Mouse (Mus musculus) hindbrain, postnatal 0 days (tissue): ENCODE data around the gene Mgat1. TPM values are rescaled to one million over a fixed set of nuclear protein-coding genes. Genes with fewer than 3 reads are reported as not detected.
"Not testable (repeated sequence)": the region's sequence is repeated elsewhere in the genome, so short reads cannot be mapped to it uniquely, and the experiment has no call there.

Experiments used
- ATAC-seq: fragments of 200-750 bp; cut with Nextera tagmentation; 2 replicates; pipeline ENCODE4 v1.8.0; 2017; ENCODE audit warnings: mild to moderate bottlenecking, moderate TSS enrichment, moderate library complexity
- DNase-seq: peaks from one replicate; pipeline ENCODE4 v3.0.0-alpha.2; 2015; ENCODE audit warnings: low spot score
- H3K27ac ChIP-seq: fragments of 300-500 bp; sonication (generic); 2 replicates; pipeline ENCODE4 v1.5.1; 2014; ENCODE audit warnings: mild to moderate bottlenecking
- H3K27me3 ChIP-seq: fragments of 300-500 bp; sonication (generic); 2 replicates; pipeline ENCODE4 v1.6.1; 2014; ENCODE audit warnings: low read length, mixed read lengths; ENCODE audit not compliant: insufficient read depth
- H3K36me3 ChIP-seq: fragments of 300-500 bp; sonication (generic); 2 replicates; pipeline ENCODE4 v1.6.1; 2014; ENCODE audit warnings: low read length, mixed read lengths; ENCODE audit not compliant: insufficient read depth
- H3K4me1 ChIP-seq: fragments of 300-500 bp; sonication (generic); 2 replicates; pipeline ENCODE4 v1.6.1; 2014; ENCODE audit warnings: antibody characterized with exemption, low read length, mixed read lengths; ENCODE audit not compliant: insufficient read depth
- H3K4me2 ChIP-seq: fragments of 300-500 bp; sonication (generic); 2 replicates; pipeline ENCODE4 v1.6.1; 2014; ENCODE audit warnings: low read depth, mild to moderate bottlenecking, low read length, moderate library complexity, mixed read lengths
- H3K4me3 ChIP-seq: fragments of 300-500 bp; sonication (generic); 2 replicates; pipeline ENCODE4 v1.5.1; 2014; ENCODE audit warnings: low read length
- H3K9ac ChIP-seq: fragments of 300-500 bp; sonication (generic); replicated peaks from 2 replicates; pipeline ENCODE4 v1.6.1; 2014; ENCODE audit warnings: mild to moderate bottlenecking, low read length, moderate library complexity, mixed read lengths
- H3K9me3 ChIP-seq: fragments of 300-500 bp; sonication (generic); 2 replicates; pipeline ENCODE4 v1.6.1; 2016; ENCODE audit warnings: low read length, mixed read lengths
- CTCF ChIP-seq: IDR thresholded peaks from 2 replicates; pipeline ENCODE4 v1.5.1; 2016; ENCODE audit warnings: antibody characterized with exemption, control low read depth, low read depth
- WGBS: fragments of 180-500 bp; shearing (Covaris S2); extraction: QIAGEN DNeasy Blood & Tissue Kit; methylation state at CpG from one replicate; pipeline ENCODE4 v1.1.7; 2014; 5-methylcytosine and 5-hydroxymethylcytosine counted together
- polyA plus RNA-seq: library from polyadenylated mRNA; unstranded; fragments of >200 nt; fragmentation: Nextera tagmentation; extraction: Ambion mirVana; gene quantifications from 2 replicates; pipeline ENCODE4 v1.2.1, GENCODE M21; 2015
- total RNA-seq: library from RNA; depleted of rRNA; stranded (reverse); fragments of >200 nt; gene quantifications from 2 replicates; pipeline ENCODE4 v1.2.3, GENCODE M21; 2014; rRNA removed

Mgat1 gene
- total RNA-seq (87.4 and 109 TPM in 2 replicates), polyA plus RNA-seq (33.6 and 35.3 TPM in 2 replicates)

GRCm38 (mm10) chr11:49243727-49244594 is at the start of gene Mgat1:
Mgat1 (plus strand) TSS chr11:49244191.
- Histone ChIP-seq H3K9me3 (no peaks in the 10 kb centered on the region), H3K36me3 (no peaks in the 10 kb centered on the region), H3K9ac (peak within 1 kb of the TSS; percentile 66), H3K4me2 (peak within 1 kb of the TSS; percentile 75), H3K4me3 (peak within 1 kb of the TSS; percentile 67), H3K27me3 (no peaks in the 10 kb centered on the region), H3K27ac (peak within 1 kb of the TSS; percentile 90), H3K4me1 (peaks cover 13% of the 10 kb centered on the region; the same call in 1 of the 2 replicates)
- ATAC-seq (peak; percentile 98), DNase-seq (peak; percentile 97)
- TF ChIP-seq CTCF, result peak; percentile 33
- under 1% methylated on average over 58 of the region's 60 CpGs for WGBS

DNA sequence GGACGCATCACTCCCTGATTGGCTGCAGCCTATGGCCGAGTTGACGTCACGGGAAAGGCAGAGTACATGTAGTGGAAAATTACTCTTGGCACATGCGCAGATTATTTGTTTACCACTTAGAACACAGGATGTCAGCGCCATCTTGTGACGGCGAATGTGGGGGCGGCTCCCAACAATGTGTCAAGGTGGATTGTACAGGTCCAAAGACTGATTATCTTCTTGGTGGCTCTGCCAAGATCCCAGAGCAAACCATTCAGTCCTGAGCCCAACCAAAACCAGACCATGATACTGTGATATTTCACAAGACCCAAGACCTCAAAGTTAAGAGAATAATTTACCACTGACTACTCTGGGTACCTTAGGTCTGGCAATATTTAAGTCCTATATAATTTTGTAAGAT is 49.2 kb upstream of the Mgat1 start:
- not testable (repeated sequence) for DNase-seq, H3K27ac ChIP-seq, H3K9ac ChIP-seq, H3K4me1 ChIP-seq, ATAC-seq, H3K9me3 ChIP-seq, H3K4me2 ChIP-seq, H3K36me3 ChIP-seq, H3K4me3 ChIP-seq, H3K27me3 ChIP-seq
- WGBS, result 92% methylated on average over 9 of the region's 9 CpGs

GRCm38 (mm10) chr11:49195819-49196322 is 48.1 kb upstream of the Mgat1 start:
- no peak overlapping the region for H3K27ac ChIP-seq
- ATAC-seq (no peak), DNase-seq (no peak)
- H3K4me3 ChIP-seq, result no peak overlapping the region
- 92% methylated on average over 7 of the region's 7 CpGs for WGBS
- H3K9ac ChIP-seq, result no peak overlapping the region
- no peak for TF ChIP-seq CTCF
- no peak overlapping the region for H3K4me2 ChIP-seq
- no peaks in the 10 kb centered on the region for H3K27me3 ChIP-seq
- H3K9me3 ChIP-seq, result no peaks in the 10 kb centered on the region
- no peaks in the 10 kb centered on the region for H3K4me1 ChIP-seq
- no peaks in the 10 kb centered on the region for H3K36me3 ChIP-seq

- Histone ChIP-seq H3K4me1 (peaks cover 10% of the 10 kb centered on the region), H3K4me2 (no peak overlapping the region), H3K36me3 (no peaks in the 10 kb centered on the region), H3K9me3 (no peaks in the 10 kb centered on the region), H3K4me3 (no peak overlapping the region), H3K27ac (no peak overlapping the region), H3K9ac (no peak overlapping the region), H3K27me3 (no peaks in the 10 kb centered on the region)
- no peak for ATAC-seq
- DNase-seq, result no peak
- no peak for TF ChIP-seq CTCF
Observed at GRCm38 (mm10) chr11:49200666-49201065, 43.3 kb upstream of the Mgat1 start.

DNA sequence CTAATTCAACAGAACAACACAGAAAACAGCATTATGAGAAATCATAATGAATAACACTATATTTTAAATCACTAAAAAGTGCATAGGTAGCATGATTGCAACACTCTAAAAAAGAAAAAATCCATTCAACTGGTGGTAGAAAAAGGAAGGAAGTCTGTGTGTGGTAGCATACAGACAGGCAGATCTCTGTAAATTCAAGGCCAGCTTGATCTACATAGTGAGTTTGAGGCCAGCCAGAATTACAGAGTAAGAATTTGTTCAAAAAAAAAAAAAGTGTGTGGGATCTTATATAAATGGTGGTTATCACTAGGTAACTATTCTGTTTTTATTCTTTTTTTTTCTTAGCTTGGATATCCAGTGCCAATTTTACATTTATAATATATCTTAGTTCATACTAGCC is 42.8 kb upstream of the Mgat1 start:
- ATAC-seq, result no peak
- no peaks in the 10 kb centered on the region for H3K36me3 ChIP-seq
- H3K9me3 ChIP-seq, result no peaks in the 10 kb centered on the region
- H3K4me2 ChIP-seq, result no peak overlapping the region
- DNase-seq, result no peak
- H3K27me3 ChIP-seq, result no peaks in the 10 kb centered on the region
- H3K27ac ChIP-seq, result no peak overlapping the region
- peaks cover 11% of the 10 kb centered on the region for H3K4me1 ChIP-seq
- no peak overlapping the region for H3K9ac ChIP-seq
- no peak for TF ChIP-seq CTCF
- H3K4me3 ChIP-seq, result no peak overlapping the region

DNA sequence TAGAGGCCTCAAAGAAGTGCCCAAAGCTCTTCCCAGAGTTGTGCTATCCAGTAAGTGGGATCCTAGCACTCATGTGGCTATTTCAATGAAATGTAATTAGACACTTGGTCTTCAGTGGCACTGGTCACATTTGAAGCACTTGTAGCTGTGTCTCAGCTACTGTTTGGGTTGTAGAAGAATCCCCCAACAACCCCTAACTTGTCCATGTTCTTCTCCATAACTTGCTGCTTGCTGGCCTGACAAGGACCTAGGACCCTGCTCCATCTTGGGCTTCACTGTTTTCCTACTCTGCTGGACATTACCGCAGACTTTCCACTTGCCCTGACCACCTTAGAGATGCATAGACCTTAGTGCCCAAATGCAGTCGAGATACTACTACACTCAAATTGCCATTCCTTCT is 41.9 kb upstream of the Mgat1 start:
- Histone ChIP-seq H3K4me3 (peak overlapping the region; percentile 92), H3K4me2 (peak overlapping the region; percentile 88), H3K4me1 (peaks cover 11% of the 10 kb centered on the region), H3K9me3 (no peaks in the 10 kb centered on the region), H3K36me3 (no peaks in the 10 kb centered on the region), H3K27me3 (no peaks in the 10 kb centered on the region), H3K27ac (peak overlapping the region; percentile 97), H3K9ac (peak overlapping the region; percentile 97; the same call in 1 of the 2 replicates)
- no peak for TF ChIP-seq CTCF
- DNase-seq (no peak), ATAC-seq (no peak)
- WGBS, result 63% methylated on average over 2 of the region's 2 CpGs
